Mouse (Mus musculus) common myeloid progenitor, adult 5-6 weeks (primary cell): ENCODE measurements around the gene Hsd3b6. TPM values are rescaled to one million over a fixed set of nuclear protein-coding genes. Genes with fewer than 3 reads are reported as not detected.
"Not testable (repeated sequence)": the region's sequence is repeated elsewhere in the genome, so short reads cannot be mapped to it uniquely, and the experiment has no call there.

Experiments
- ATAC-seq: replicated peaks from 2 replicates; pipeline ENCODE4 v1.8.0; 2016; ENCODE audit warnings: low read depth, mild to moderate bottlenecking, moderate TSS enrichment, inconsistent platforms; ENCODE audit not compliant: poor library complexity, severe bottlenecking
- total RNA-seq: library from RNA; stranded (forward); fragments of 200-1000, 187-1606 nt; gene quantifications from 2 replicates; pipeline ENCODE4 v1.2.3, GENCODE M21; 2017

Gene Hsd3b6
- total RNA-seq, result not detected in 2 replicates

DNA sequence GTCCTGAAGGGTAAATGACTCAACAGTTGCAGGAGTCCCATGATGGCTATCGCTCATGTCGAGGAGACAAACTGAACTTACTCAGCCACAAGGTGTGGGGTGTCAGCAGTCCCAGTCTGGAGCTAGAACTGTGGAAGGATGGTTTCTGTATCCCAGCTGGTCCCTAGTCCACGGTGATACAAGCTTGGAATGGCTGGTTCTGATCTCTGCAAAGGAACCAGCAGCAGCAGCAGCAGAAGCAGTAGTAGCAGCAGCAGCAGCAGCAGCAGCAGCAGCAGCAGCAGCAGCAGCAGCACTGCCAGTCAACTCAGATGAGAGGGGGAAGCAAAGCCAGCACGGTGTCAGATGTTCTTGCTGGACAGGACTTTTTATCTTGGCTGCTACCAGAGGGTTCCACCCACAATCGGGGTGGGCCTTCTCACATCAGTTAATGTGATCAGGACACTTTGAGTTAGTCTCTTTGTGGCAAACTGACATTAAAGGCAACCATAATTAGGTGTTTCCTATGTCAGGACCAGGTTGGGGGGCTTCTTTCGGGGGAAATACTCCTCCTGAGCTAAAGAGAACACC is at the start of gene Hsd3b6:
Gene Hsd3b6 (minus strand): TSS at position 343 of the 570 bp plus-strand sequence.
- ATAC-seq, result no peak

DNA sequence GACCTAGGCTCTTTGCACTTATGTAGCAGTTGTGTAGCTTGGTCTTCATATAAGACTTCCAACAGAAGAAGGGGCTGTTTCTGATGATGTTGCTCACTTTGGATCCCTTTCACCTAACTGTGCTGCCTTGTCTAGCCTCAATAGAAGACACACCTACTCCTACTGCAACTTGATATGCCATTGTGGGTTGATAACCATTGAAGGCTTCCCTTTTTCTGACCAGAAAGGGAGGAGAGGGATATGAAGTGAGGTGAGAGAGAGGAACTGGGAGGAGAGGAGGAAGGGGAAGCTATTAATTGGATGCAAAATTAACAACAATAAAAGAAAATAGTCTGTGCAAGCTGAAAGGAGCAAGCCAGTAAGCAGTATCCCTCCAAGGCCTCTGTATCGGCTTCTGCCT is 48.6 kb upstream of the Hsd3b6 start:
- no peak for ATAC-seq

DNA sequence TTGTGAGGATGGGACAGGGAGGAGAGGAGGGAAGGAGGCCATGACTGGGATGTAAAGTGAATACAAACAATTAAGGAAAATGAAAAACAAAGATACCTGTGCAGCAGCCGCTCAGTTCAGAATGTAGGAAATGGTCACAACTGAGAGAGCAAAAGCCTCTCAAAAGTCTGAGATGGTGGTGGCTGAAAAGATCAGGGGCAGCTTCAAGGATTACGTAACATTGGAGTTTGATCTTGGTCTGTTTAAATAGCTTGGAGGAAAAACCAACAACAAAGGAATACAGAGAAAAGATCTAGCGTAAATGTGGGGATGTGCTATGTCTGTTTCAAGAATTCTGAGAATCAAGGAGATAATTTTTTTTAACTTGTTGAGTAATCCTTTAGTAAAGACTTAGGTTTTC is 45.3 kb upstream of the Hsd3b6 start, which contains the start of gene Hsd3b1:
Gene Hsd3b1 (minus strand): TSS at position 219 of the 400 bp plus-strand sequence.
- ATAC-seq, result no peak

DNA sequence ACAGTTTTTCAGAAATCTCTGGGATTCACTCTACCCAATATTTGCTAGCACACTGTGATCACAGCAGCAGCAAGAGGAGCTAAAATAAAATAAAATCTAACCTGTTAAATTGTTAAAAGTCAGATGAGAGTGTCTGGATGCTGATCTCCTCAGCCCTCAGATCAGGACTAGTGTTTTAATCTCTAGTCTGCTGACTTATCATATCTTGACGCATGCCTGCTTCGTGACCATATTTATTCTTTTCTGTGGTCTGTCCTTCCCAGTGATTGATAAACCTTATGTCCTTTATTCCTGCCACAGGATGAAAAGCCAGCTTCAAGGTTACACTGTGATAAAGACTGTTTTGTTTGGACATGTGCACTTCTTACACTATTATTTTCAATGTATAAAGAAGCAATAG is 43.8 kb upstream of the Hsd3b6 start:
- ATAC-seq, result no peak

DNA sequence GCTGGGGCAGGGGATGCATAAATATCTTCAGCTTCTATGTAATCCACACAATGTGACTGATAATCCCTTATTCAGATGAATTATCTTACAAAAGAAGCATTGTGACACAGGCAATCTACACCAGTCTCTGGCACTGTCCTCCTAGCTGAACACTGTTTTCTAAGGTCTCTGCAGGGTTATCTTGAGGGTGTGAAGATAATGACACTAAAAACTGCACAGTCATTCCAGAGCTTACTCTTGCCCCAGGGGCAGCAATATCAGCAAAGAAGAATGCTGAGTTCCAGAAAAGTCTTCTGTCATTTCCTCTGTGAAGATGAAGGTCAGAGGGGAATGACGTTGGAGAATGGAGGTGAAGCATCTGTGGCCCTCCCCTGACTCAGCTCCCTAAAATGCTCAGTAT is 42.6 kb upstream of the Hsd3b6 start:
- ATAC-seq, result no peak

DNA sequence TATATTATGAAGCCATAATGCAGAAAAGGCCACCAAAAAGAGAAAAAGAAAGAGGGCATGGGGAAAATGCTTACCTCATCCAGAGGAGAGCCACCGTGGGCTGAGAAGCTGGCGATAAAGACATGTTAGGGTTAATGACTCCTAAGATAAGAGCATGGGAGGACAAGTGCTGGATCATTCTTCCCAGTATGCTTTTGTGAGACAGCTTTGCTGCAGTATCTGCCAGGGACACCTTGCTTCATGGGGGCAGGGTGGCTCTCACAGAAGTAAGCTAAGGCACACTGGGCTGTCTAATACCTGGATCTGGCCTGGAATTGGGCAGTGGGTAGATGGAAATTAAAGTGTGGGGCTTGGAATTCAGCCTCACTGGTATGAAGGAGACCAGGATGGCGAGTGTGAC is 40.9 kb upstream of the Hsd3b6 start:
- no peak for ATAC-seq

GRCm38 (mm10) chr3:98853685-98854084 is 39.4 kb upstream of the Hsd3b6 start:
- no peak for ATAC-seq

- no peak for ATAC-seq
Measured at GRCm38 (mm10) chr3:98853051-98853450, 38.8 kb upstream of the Hsd3b6 start.

DNA sequence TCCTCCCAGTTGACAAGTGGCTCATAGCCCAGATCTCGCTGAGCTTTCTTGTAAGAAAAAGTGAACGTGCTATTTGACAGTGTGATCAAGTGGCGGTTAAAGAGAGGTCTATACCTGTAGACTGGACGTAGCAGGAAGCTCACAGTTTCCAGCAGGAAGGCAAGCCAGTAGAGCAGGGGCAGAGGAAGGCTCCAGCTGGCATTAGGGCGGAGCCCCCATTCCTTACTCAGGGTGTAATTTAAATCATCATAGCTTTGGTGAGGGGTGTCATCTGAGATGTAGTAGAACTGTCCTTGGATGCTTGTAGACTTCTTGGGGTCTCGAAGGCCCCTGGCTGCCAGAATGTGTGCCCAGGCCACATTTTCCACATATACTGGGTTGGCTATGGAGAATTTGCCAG is 38.4 kb upstream of the Hsd3b6 start:
- ATAC-seq, result no peak

DNA sequence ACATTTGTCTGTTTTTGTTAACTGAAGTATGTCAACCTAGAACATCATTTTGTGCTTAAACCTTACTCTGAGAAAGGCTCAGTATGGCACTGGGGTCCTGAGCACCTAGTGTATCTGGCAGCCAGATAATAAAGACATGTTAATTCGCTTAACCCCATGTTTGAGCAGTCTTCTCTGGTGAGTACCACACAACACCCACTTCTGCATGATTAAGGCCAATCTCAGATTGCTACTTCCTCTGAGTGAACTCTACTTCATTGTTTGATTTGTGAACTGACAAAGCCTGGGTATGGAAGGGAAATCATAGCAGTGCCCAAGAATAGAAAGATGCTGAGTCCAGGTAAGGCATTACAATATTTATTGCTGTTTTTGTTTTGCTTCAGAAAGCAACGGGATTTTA is 37.6 kb upstream of the Hsd3b6 start:
- no peak for ATAC-seq

- ATAC-seq, result no peak
Measured at GRCm38 (mm10) chr3:98850262-98850661, 36.0 kb upstream of the Hsd3b6 start.

DNA sequence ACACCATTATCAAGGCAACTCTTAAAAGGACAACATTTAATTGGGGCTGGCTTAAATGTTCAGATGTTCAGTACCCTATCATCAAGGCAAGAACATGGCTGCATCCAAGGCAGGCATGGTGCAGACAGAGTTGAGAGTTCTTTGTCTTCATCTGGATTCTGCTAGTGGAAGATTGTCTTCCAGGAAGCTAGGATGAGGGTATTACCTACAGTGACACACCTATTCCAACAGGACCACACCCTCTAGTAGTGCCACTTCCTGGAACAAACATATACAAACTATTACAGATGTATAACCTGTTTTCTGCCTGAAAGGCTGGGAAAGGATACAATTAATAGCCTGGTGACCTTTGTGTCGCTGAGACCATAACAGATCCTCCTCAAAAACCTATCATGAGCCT is 34.7 kb upstream of the Hsd3b6 start:
- no peak for ATAC-seq

GRCm38 (mm10) chr3:98812653-98813052 is 1.6 kb downstream of the Hsd3b6 start:
- ATAC-seq, result not testable (repeated sequence)

DNA sequence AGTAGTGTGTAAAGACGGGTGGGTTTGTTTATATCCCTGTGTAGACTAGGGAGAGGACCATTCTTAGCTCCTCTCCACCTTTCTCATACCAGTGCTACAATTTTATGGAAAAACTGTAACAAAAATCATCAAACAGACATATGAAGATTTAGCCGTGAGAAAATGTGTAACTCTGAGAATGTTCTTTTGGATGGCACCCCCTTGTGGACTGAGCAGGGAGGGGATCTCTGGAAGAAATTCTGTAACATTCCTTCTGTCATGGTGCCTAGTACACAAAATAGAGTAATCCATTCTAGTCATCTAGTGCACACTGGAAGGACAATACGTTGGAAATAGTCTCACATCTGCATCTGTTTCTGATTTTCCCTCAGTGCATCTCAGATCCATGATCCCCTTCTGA is 9.2 kb downstream of the Hsd3b6 start:
- not testable (repeated sequence) for ATAC-seq

DNA sequence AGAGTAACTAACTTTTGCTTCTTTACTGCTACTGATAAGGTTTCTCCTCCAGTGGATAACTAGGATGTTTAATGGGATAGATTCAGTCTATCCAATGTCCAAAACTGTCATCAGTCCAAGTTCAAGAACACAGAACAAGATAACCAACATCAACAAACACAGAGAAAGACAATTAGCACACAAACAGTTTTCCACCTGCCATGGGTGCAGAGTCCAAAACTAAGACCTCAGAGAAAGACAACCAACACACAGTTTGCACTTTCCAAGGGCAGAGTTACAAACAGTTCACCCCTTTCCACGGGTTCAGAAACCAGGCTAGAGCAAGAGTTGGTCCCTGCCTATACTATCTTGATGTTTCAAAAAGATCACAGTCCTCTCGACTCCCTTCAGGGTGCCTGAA is 27.7 kb downstream of the Hsd3b6 start:
- no peak for ATAC-seq

GRCm38 (mm10) chr3:98782181-98782868 is 31.9 kb downstream of the Hsd3b6 start:
- no peak for ATAC-seq

DNA sequence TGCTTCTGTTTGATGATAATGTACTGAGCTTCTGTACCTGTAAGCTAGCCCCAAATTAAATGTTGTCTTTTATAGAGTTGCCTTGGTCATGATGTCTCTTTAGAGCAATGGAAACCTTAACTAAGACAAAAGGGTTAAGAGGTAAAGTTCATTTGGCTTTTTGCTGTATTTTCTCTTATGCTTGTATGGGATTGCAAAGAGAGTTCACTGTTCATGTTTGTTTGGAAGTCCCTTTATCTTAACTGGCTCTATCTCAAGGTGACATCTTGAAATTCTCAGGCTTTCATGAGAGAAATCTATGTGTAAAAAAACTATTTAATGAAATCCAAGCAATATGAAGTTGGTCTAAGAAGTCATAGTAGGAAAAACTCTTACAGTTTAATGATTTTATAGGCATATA is 33.3 kb downstream of the Hsd3b6 start:
- ATAC-seq, result no peak

DNA sequence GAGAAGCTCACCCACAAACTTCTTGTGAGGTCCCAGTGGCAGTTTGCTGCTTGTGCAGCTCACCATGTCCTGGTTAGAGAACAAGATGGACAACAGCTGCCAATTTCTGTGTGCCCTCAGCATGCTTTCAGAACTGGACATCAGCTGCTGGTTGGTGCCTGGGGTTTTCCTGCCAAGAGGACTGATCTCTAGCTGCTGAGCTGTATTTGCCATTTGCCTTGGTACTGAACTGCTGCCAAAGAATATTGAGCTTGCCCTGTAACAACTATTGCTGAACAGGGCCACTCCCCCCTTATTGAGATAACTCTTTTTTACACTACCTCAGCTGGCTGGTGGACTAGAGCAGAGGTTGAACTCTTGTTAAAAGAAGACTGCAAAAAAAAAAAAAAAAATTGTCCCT is 50.1 kb downstream of the Hsd3b6 start:
- no peak for ATAC-seq

DNA sequence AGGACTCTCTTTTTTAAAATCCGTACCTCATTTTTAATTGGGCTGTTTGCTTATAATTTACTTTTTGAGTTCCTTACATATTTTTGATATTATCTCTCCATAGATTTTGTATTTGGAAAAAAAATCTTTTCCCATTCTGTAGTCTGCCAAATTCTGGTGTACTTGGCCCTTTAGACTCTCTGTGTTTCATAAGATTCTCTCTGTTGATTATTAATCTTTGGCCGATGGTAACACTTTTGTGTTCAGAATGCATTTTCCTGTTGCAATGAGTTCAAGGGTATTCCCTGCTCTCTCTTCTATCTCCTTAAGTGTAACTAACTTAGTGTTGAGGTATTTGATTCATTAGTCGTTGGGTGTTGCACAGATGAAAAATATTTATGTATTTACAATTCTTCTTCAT is 57.4 kb downstream of the Hsd3b6 start:
- no peak for ATAC-seq
